30 mouse cellular contexts compared by ENCODE assay signal in the genomic region with DNA sequence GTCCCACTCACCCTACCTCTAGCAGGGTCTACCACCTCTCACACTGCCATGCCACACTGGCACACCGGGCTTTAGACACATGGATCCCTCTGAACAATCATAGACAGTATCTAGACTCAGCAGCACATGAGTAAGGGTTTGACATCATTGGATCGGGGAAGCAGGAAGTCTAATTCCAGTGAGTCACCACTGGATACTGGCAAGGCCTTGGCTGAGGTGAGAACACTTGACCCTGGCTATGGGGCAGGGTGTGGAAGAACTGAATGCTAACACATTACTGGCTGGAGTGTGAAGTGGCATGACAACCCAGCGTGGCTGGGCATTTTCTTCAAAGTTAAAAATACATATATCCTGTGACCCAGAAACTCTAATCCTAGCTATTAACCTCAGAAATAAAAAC.
DNase-seq lines count a peak whose midpoint lies in the region; ATAC-seq and TF ChIP-seq lines count a peak whose summit lies in the region.
"Had no signal": no experiment of that assay in that cellular context is flagged by ENCODE, and none has a peak within 500 bp of the region (broad histone marks: within the 10 kb centered on the region; RNA-seq: fewer than 3 reads in every experiment).

No protein-coding gene starts in this region.

- H3K9me3 ChIP-seq in stomach, postnatal 0 days (ENCODE audit: control insufficient read depth, low read length) = no peaks in the 10 kb centered on the region
- H3K9me3 ChIP-seq in kidney, embryonic 16.5 days (ENCODE audit: low read length) = no peaks in the 10 kb centered on the region
- H3K9me3 ChIP-seq: embryonic facial prominence, embryonic 13.5 days; heart, embryonic 13.5 days; limb, embryonic 12.5 days; liver, embryonic 12.5 days; lung, embryonic 15.5 days; midbrain, embryonic 12.5 days; stomach, embryonic 15.5 days had no signal

- no peak overlapping the region for H3K4me3 ChIP-seq in stomach, postnatal 0 days (ENCODE audit: low read depth, low read length)
- no peak overlapping the region for H3K4me3 ChIP-seq in kidney, embryonic 16.5 days (ENCODE audit: low read length)
- H3K4me3 ChIP-seq: embryonic facial prominence, embryonic 13.5 days; erythroblast, embryonic 14.5 days; heart, embryonic 13.5 days; layer of hippocampus, adult 2 months; limb, embryonic 12.5 days; liver, embryonic 12.5 days; lung, embryonic 15.5 days; midbrain, embryonic 12.5 days; stomach, embryonic 15.5 days had no signal

- ATAC-seq in stomach, postnatal 0 days (ENCODE audit: low FRiP score, low TSS enrichment) = peak; percentile 90
- ATAC-seq in kidney, embryonic 16.5 days (ENCODE audit: low FRiP score, low TSS enrichment) = no peak
- ATAC-seq: forebrain, embryonic 14.5 days; hindbrain, postnatal 0 days; intestine, embryonic 16.5 days; liver, embryonic 12.5 days had no signal

- peak; percentile 38 for DNase-seq in adrenal gland, postnatal 14 days
- DNase-seq in adrenal gland, adult 8-10 months = no peak
- DNase-seq in Muller cell, postnatal 12 days (ENCODE audit: inconsistent ontology term) = peak; percentile 43
- DNase-seq in fibroblast of lung, adult 2 months (ENCODE audit: low read depth) = peak; percentile 61
- DNase-seq in stomach, postnatal 0 days (ENCODE audit: low spot score) = peak; percentile 31
- DNase-seq in cerebellum, postnatal 10 days = no peak
- DNase-seq: cerebellum, adult 18-20 months; cerebellum, postnatal 25 days; embryo, embryonic 11 days; gastrocnemius, postnatal 10 days; heart, adult 18-20 months; heart, postnatal 14 days; kidney, adult 9 months; kidney, postnatal 25 days; layer of hippocampus, postnatal 36 days; thymus, adult 18-20 months; thymus, postnatal 4 days had no signal

- no peak overlapping the region for H3K27ac ChIP-seq in stomach, postnatal 0 days (replicated peaks)
- H3K27ac ChIP-seq in kidney, embryonic 16.5 days (ENCODE audit: low read length) = no peak overlapping the region
- H3K27ac ChIP-seq: embryonic facial prominence, embryonic 13.5 days; heart, embryonic 13.5 days; hindbrain, postnatal 0 days; layer of hippocampus, adult 2 months; limb, embryonic 12.5 days; liver, embryonic 12.5 days; lung, embryonic 15.5 days; midbrain, embryonic 12.5 days; stomach, embryonic 15.5 days had no signal

- H3K27me3 ChIP-seq in stomach, postnatal 0 days (ENCODE audit: control insufficient read depth, insufficient read depth, low read length) = no peaks in the 10 kb centered on the region
- 0 out of 2 replicates have a peak, but pooled peaks cover 7% of the 10 kb centered on the region for H3K27me3 ChIP-seq in kidney, embryonic 16.5 days (ENCODE audit: insufficient read depth, low read length)
- H3K27me3 ChIP-seq: embryonic facial prominence, embryonic 13.5 days; liver, embryonic 12.5 days; midbrain, embryonic 12.5 days; stomach, embryonic 15.5 days had no signal

- no peak overlapping the region for H3K9ac ChIP-seq in stomach, postnatal 0 days (ENCODE audit: low read length)
- no peak overlapping the region for H3K9ac ChIP-seq in kidney, embryonic 16.5 days (replicated peaks; ENCODE audit: low read length)
- H3K9ac ChIP-seq: embryonic facial prominence, embryonic 13.5 days; heart, embryonic 13.5 days; limb, embryonic 12.5 days; liver, embryonic 12.5 days; lung, embryonic 15.5 days; midbrain, embryonic 12.5 days; stomach, embryonic 15.5 days had no signal

- no peak for TF ChIP-seq EP300 in stomach, postnatal 0 days (optimal IDR thresholded peaks at IDR 0.05)

- H3K4me2 ChIP-seq in stomach, postnatal 0 days (replicated peaks; ENCODE audit: low read depth) = no peak overlapping the region
- no peak overlapping the region for H3K4me2 ChIP-seq in kidney, embryonic 16.5 days (replicated peaks; ENCODE audit: low read depth, low read length)
- H3K4me2 ChIP-seq: embryonic facial prominence, embryonic 13.5 days; heart, embryonic 13.5 days; limb, embryonic 12.5 days; liver, embryonic 12.5 days; lung, embryonic 15.5 days; midbrain, embryonic 12.5 days; stomach, embryonic 15.5 days had no signal

- WGBS in stomach, postnatal 0 days = 57% methylated on average over 3 of the region's 3 CpGs
- WGBS in kidney, embryonic 16.5 days = 73% methylated on average over 3 of the region's 3 CpGs

- H3K36me3 ChIP-seq in stomach, postnatal 0 days (ENCODE audit: control insufficient read depth, insufficient read depth, low read length) = no peaks in the 10 kb centered on the region
- no peaks in the 10 kb centered on the region for H3K36me3 ChIP-seq in kidney, embryonic 16.5 days (ENCODE audit: insufficient read depth, low read length)
- H3K36me3 ChIP-seq: embryonic facial prominence, embryonic 13.5 days; heart, embryonic 13.5 days; limb, embryonic 12.5 days; liver, embryonic 12.5 days; lung, embryonic 15.5 days; midbrain, embryonic 12.5 days; stomach, embryonic 15.5 days had no signal

- 0 out of 2 replicates have a peak, but pooled peaks cover 2% of the 10 kb centered on the region for H3K4me1 ChIP-seq in stomach, postnatal 0 days (replicated peaks; ENCODE audit: control insufficient read depth, insufficient read depth)
- H3K4me1 ChIP-seq in kidney, embryonic 16.5 days (ENCODE audit: insufficient read depth, low read length) = peaks cover 12% of the 10 kb centered on the region
- H3K4me1 ChIP-seq: liver, embryonic 12.5 days; midbrain, embryonic 12.5 days had no signal

- no peak for TF ChIP-seq CTCF in stomach, postnatal 0 days (IDR thresholded peaks at IDR 0.05; ENCODE audit: low read depth)

Comparison
In these comparisons a context has a peak if more than half of its experiments do, and no peak if none do; other contexts are left out.
1. DNase-seq: peak in adrenal gland, postnatal 14 days (single experiment), Muller cell, postnatal 12 days (single experiment), fibroblast of lung, adult 2 months (single experiment) and stomach, postnatal 0 days (single experiment); none in adrenal gland, adult 8-10 months (single experiment) and cerebellum, postnatal 10 days (0 of 2).